Mouse (Mus musculus): ENCODE results near the gene Ecm1. TPM values are rescaled to one million over a fixed set of nuclear protein-coding genes. Genes with fewer than 3 reads are reported as not detected.
A peak's percentile ranks its signal among the peaks of the same experiment; 100 is the strongest.

Ecm1 gene
- 100 to 1,000 TPM; 428 to 676 TPM for total RNA-seq (2021)
- long read RNA-seq, experiment 1, transcript Ecm1-201 (11 exons, 1,894 nt), result minor isoform, 39 of 346 reads
- long read RNA-seq, experiment 1, transcript Ecm1-202 (11 exons, 1,900 nt), result major isoform, 76 of 346 reads
- long read RNA-seq, experiment 1, partial matches to known transcripts, result 154 of 346 reads
- long read RNA-seq, experiment 1, other reads (novel, unspliced or antisense), result 75 of 346 reads
- long read RNA-seq, experiment 2, transcript Ecm1-202 (11 exons, 1,900 nt), result major isoform, 99 of 255 reads
- long read RNA-seq, experiment 2, transcript Ecm1-201 (11 exons, 1,894 nt), result minor isoform, 47 of 255 reads
- long read RNA-seq, experiment 2, partial matches to known transcripts, result 31 of 255 reads
- long read RNA-seq, experiment 2, other reads (novel, unspliced or antisense), result 78 of 255 reads

- peak; percentile 85 to 86 for DNase-seq
Observed at GRCm38 (mm10) chr3:95739353-95740104, at the start of gene Ecm1. Gene Ecm1 (minus strand): TSS chr3:95739569.

GRCm38 (mm10) chr3:95785501-95785900, 46.1 kb upstream of the Ecm1 start:
- no peak for DNase-seq

- peak in 1 of 2 experiments; percentile 56 for DNase-seq
Observed at GRCm38 (mm10) chr3:95771985-95772384, 32.6 kb upstream of the Ecm1 start.

GRCm38 (mm10) chr3:95765534-95765933, 26.2 kb upstream of the Ecm1 start:
- DNase-seq, result no peak

- no peak for DNase-seq
Observed at GRCm38 (mm10) chr3:95763811-95764210, 24.4 kb upstream of the Ecm1 start.

- no peak for DNase-seq
Observed at GRCm38 (mm10) chr3:95762961-95763360, 23.6 kb upstream of the Ecm1 start.

- no peak for DNase-seq
Observed at GRCm38 (mm10) chr3:95761771-95762170, 22.4 kb upstream of the Ecm1 start.

- DNase-seq, result no peak
Observed at GRCm38 (mm10) chr3:95760656-95761055, 21.3 kb upstream of the Ecm1 start.

- DNase-seq, result no peak
Observed at GRCm38 (mm10) chr3:95760106-95760505, 20.7 kb upstream of the Ecm1 start, which contains the start of gene Tars2. Gene Tars2 (minus strand): TSS chr3:95760206.

- DNase-seq, result no peak
Observed at GRCm38 (mm10) chr3:95758467-95759218, 19.3 kb upstream of the Ecm1 start.

GRCm38 (mm10) chr3:95756808-95757207, 17.4 kb upstream of the Ecm1 start:
- no peak for DNase-seq

GRCm38 (mm10) chr3:95754345-95755206, 15.2 kb upstream of the Ecm1 start:
- peak; percentile 93 for DNase-seq

- DNase-seq, result no peak
Observed at GRCm38 (mm10) chr3:95752935-95753334, 13.6 kb upstream of the Ecm1 start.

GRCm38 (mm10) chr3:95740406-95740805, 1.0 kb upstream of the Ecm1 start:
- DNase-seq, result peak; percentile 53 to 70

- DNase-seq, result no peak
Observed at GRCm38 (mm10) chr3:95735071-95735670, 4.2 kb downstream of the Ecm1 start.

GRCm38 (mm10) chr3:95734092-95734702, 5.2 kb downstream of the Ecm1 start:
- DNase-seq, result peak; percentile 79 to 80

GRCm38 (mm10) chr3:95732744-95733521, 6.4 kb downstream of the Ecm1 start:
- peak; percentile 85 to 87 for DNase-seq

GRCm38 (mm10) chr3:95732297-95732696, 7.1 kb downstream of the Ecm1 start:
- no peak for DNase-seq

- no peak for DNase-seq
Observed at GRCm38 (mm10) chr3:95731802-95732201, 7.6 kb downstream of the Ecm1 start.

GRCm38 (mm10) chr3:95730431-95730830, 8.9 kb downstream of the Ecm1 start:
- DNase-seq, result peak; percentile 59 to 61

All from adrenal gland, postnatal 36 days (tissue).